Mouse (Mus musculus): ENCODE results near the gene Olfr618. TPM values are rescaled to one million over a fixed set of nuclear protein-coding genes. Genes with fewer than 3 reads are reported as not detected.
"Not testable (repeated sequence)": the region's sequence is repeated elsewhere in the genome, so short reads cannot be mapped to it uniquely, and the experiment has no call there.

The Olfr618 gene
- not detected in 2 replicates for polyA plus RNA-seq (2014; fragmentation: Nextera tagmentation; extraction: Ambion mirVana)

DNA sequence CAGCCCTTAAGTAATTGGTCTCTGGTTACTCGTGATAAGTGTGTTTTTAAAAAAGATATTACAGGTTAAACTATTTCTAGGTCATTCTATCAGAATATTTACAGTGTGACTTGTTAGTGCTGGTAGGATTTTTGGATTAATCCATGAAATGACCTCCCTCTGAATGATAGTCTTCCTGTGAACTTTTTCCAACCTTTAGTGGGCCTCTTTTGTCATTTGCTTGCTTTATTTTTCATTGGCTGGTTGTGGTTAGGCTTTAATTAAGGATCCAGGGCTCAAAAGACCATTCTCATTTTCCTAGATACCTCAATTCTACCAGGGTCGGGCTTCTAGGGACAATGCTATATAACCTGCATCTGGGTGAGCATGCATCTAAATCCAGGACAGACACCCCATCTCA, at the start of gene Olfr618:
Olfr618 (plus strand) TSS at position 301 of the 400 bp plus-strand sequence.
- Histone ChIP-seq H3K4me1 (ENCODE audit: control insufficient read depth, insufficient read depth, low read length) (no peaks in the 10 kb centered on the region), H3K9me3 (replicated peaks; ENCODE audit: control insufficient read depth, low read length) (no peaks in the 10 kb centered on the region), H3K4me3 (ENCODE audit: low read depth, low read length) (no peak within 1 kb of the TSS), H3K36me3 (ENCODE audit: control insufficient read depth, insufficient read depth, low read length) (no peaks in the 10 kb centered on the region), H3K9ac (ENCODE audit: low read depth, low read length) (no peak within 1 kb of the TSS), H3K27ac (ENCODE audit: low read depth, low read length) (no peak within 1 kb of the TSS), H3K27me3 (ENCODE audit: control insufficient read depth, insufficient read depth, low read length) (no peaks in the 10 kb centered on the region), H3K4me2 (no peak within 1 kb of the TSS)
- WGBS (ENCODE audit: insufficient replicate concordance) = 58% methylated on average over 2 of the region's 2 CpGs
- ATAC-seq (replicated peaks; ENCODE audit: insufficient number of reproducible peaks, low FRiP score, low TSS enrichment) = no peak

DNA sequence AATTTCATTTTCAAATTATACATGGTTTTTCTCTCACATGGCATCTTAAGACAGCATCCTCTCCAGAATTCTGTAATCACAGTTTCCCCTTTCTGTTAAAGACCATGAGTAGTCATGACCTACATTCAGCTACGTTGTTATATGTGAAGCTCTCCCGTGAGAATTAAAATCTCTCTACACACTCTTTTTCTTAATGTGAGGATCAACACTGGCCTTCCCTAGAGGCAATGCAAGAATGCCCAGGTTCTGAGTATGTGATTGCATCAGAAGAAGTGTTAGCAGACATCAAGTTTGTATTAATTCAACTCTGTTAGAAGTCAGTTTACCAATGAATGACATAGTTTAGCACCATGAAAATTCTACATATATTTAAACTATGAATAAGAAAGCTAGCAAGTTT, 47.3 kb upstream of the Olfr618 start, which contains the start of gene Olfr612:
Olfr612 (minus strand) TSS at position 101 of the 400 bp plus-strand sequence.
- not testable (repeated sequence) for H3K4me1 ChIP-seq (ENCODE audit: control insufficient read depth, insufficient read depth, low read length); H3K27me3 ChIP-seq (ENCODE audit: control insufficient read depth, insufficient read depth, low read length); H3K36me3 ChIP-seq (ENCODE audit: control insufficient read depth, insufficient read depth, low read length); ATAC-seq (replicated peaks; ENCODE audit: insufficient number of reproducible peaks, low FRiP score, low TSS enrichment); H3K9ac ChIP-seq (ENCODE audit: low read depth, low read length); H3K9me3 ChIP-seq (replicated peaks; ENCODE audit: control insufficient read depth, low read length); H3K4me3 ChIP-seq (ENCODE audit: low read depth, low read length); H3K4me2 ChIP-seq; H3K27ac ChIP-seq (ENCODE audit: low read depth, low read length)
- WGBS (ENCODE audit: insufficient replicate concordance) = 75% methylated on average over 2 of the region's 2 CpGs

DNA sequence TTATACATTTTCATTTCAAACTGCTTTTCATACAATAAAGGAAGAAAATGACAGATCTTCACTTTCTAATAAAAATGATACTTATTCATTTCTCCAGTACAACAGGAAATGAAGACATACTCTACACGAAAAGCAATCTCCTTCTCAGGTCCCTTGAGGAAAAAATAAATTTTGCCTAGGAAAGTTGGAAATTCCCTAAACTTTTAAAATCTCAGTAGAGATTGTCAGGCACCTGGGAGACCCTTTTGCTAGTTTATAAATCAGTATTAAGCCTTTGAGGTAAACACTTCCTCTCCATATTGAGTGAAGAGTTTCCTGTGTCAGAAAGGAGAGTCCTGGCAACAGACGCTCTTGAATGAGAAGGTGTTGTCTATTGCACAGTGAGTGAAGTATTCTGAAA, 42.1 kb upstream of the Olfr618 start, which contains the start of gene Olfr613:
Olfr613 (plus strand) TSS at position 301 of the 400 bp plus-strand sequence.
- H3K9ac ChIP-seq (ENCODE audit: low read depth, low read length) = no peak within 1 kb of the TSS
- H3K4me2 ChIP-seq = no peak within 1 kb of the TSS
- ATAC-seq (replicated peaks; ENCODE audit: insufficient number of reproducible peaks, low FRiP score, low TSS enrichment) = no peak
- WGBS (ENCODE audit: insufficient replicate concordance) = 75% methylated on average over 2 of the region's 2 CpGs
- H3K4me1 ChIP-seq (ENCODE audit: control insufficient read depth, insufficient read depth, low read length) = no peaks in the 10 kb centered on the region
- no peaks in the 10 kb centered on the region for H3K36me3 ChIP-seq (ENCODE audit: control insufficient read depth, insufficient read depth, low read length)
- no peak within 1 kb of the TSS for H3K27ac ChIP-seq (ENCODE audit: low read depth, low read length)
- H3K9me3 ChIP-seq (replicated peaks; ENCODE audit: control insufficient read depth, low read length) = no peaks in the 10 kb centered on the region; the same call in 1 of the 2 replicates
- no peak within 1 kb of the TSS for H3K4me3 ChIP-seq (ENCODE audit: low read depth, low read length)
- no peaks in the 10 kb centered on the region for H3K27me3 ChIP-seq (ENCODE audit: control insufficient read depth, insufficient read depth, low read length)

DNA sequence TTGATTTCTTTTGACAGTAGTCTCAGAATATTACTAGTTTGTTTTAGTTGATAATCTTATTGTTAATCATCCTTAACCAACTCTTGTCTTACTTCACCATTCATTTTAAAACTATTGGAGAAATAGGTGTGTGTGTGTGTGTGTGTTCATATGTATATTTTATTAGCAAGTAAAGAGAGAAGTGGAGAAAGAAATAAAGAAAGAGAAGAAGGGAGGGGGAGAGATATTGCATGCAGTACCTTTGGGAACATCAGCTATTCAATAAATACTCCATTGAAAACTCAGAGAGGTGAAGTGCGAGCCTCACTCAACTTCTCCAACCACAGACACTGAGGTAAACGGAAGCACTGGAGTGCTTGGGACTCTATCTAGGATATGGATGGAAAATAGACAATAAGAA, 34.1 kb upstream of the Olfr618 start, which contains the start of gene Olfr615:
Olfr615 (plus strand) TSS at position 301 of the 400 bp plus-strand sequence.
- no peaks in the 10 kb centered on the region for H3K4me1 ChIP-seq (ENCODE audit: control insufficient read depth, insufficient read depth, low read length)
- H3K9ac ChIP-seq (ENCODE audit: low read depth, low read length) = no peak within 1 kb of the TSS
- no peak within 1 kb of the TSS for H3K4me2 ChIP-seq
- no peak for ATAC-seq (replicated peaks; ENCODE audit: insufficient number of reproducible peaks, low FRiP score, low TSS enrichment)
- H3K9me3 ChIP-seq (replicated peaks; ENCODE audit: control insufficient read depth, low read length) = no peaks in the 10 kb centered on the region
- H3K27me3 ChIP-seq (ENCODE audit: control insufficient read depth, insufficient read depth, low read length) = no peaks in the 10 kb centered on the region
- H3K27ac ChIP-seq (ENCODE audit: low read depth, low read length) = no peak within 1 kb of the TSS
- H3K36me3 ChIP-seq (ENCODE audit: control insufficient read depth, insufficient read depth, low read length) = no peaks in the 10 kb centered on the region
- no peak within 1 kb of the TSS for H3K4me3 ChIP-seq (ENCODE audit: low read depth, low read length)
- 69% methylated on average over 2 of the region's 2 CpGs for WGBS (ENCODE audit: insufficient replicate concordance)

DNA sequence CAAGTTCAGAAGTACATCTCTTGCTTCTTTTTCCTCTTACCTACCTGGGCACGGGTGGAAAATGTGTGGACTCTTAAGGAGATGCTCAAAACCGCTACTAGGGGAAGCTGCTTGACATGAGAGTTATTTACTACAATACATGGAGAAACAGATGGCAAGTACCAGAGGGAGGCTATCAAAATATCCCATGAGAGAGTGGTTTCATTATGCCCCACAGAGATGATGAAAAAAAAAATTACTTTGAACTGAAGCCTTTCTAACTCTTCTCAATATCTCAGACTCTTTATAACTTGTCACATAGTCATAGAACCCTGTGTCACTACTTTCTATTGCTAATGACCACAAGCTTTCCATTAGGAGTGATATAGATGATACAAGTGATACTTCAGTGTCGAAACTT, 20.9 kb upstream of the Olfr618 start, which contains the start of gene Olfr616:
Olfr616 (minus strand) TSS at position 101 of the 400 bp plus-strand sequence.
- ATAC-seq (replicated peaks; ENCODE audit: insufficient number of reproducible peaks, low FRiP score, low TSS enrichment) = no peak
- Histone ChIP-seq H3K4me3 (ENCODE audit: low read depth, low read length) (no peak within 1 kb of the TSS), H3K27ac (ENCODE audit: low read depth, low read length) (no peak within 1 kb of the TSS), H3K9me3 (replicated peaks; ENCODE audit: control insufficient read depth, low read length) (no peaks in the 10 kb centered on the region), H3K4me2 (no peak within 1 kb of the TSS), H3K36me3 (ENCODE audit: control insufficient read depth, insufficient read depth, low read length) (no peaks in the 10 kb centered on the region), H3K4me1 (ENCODE audit: control insufficient read depth, insufficient read depth, low read length) (0 out of 2 replicates have a peak, but pooled peaks cover 2% of the 10 kb centered on the region), H3K27me3 (ENCODE audit: control insufficient read depth, insufficient read depth, low read length) (no peaks in the 10 kb centered on the region), H3K9ac (ENCODE audit: low read depth, low read length) (no peak within 1 kb of the TSS)
- 73% methylated on average over 3 of the region's 3 CpGs for WGBS (ENCODE audit: insufficient replicate concordance)

DNA sequence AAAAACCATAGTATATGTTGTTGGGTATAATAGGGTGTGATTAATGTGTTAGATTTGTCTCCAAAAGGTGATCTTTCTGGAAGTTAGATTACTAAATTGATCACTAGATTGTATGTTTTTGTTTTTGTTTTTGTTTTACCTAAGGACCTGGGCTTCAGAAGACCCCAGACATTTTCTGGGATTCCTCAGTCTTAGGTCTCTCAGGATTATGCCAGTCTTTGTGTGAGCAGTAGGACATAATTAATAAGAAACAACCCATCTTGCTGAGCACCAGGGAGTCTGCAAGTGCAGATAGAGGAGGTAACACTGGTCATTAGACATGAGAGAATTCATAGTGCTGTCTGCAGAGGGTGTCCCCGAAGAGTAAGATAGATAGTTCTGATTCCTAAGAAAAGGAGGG, 17.1 kb upstream of the Olfr618 start, which contains the start of gene Olfr617:
Olfr617 (plus strand) TSS at position 301 of the 400 bp plus-strand sequence.
- H3K36me3 ChIP-seq (ENCODE audit: control insufficient read depth, insufficient read depth, low read length) = no peaks in the 10 kb centered on the region
- H3K9ac ChIP-seq (ENCODE audit: low read depth, low read length) = no peak within 1 kb of the TSS
- H3K27me3 ChIP-seq (ENCODE audit: control insufficient read depth, insufficient read depth, low read length) = no peaks in the 10 kb centered on the region
- WGBS (ENCODE audit: insufficient replicate concordance) = 68% methylated on average over 1 of the region's 1 CpGs
- H3K4me2 ChIP-seq = no peak within 1 kb of the TSS
- no peaks in the 10 kb centered on the region for H3K9me3 ChIP-seq (replicated peaks; ENCODE audit: control insufficient read depth, low read length)
- H3K4me3 ChIP-seq (ENCODE audit: low read depth, low read length) = no peak within 1 kb of the TSS
- no peak for ATAC-seq (replicated peaks; ENCODE audit: insufficient number of reproducible peaks, low FRiP score, low TSS enrichment)
- 0 out of 2 replicates have a peak, but pooled peaks cover 2% of the 10 kb centered on the region for H3K4me1 ChIP-seq (ENCODE audit: control insufficient read depth, insufficient read depth, low read length)
- no peak within 1 kb of the TSS for H3K27ac ChIP-seq (ENCODE audit: low read depth, low read length)

DNA sequence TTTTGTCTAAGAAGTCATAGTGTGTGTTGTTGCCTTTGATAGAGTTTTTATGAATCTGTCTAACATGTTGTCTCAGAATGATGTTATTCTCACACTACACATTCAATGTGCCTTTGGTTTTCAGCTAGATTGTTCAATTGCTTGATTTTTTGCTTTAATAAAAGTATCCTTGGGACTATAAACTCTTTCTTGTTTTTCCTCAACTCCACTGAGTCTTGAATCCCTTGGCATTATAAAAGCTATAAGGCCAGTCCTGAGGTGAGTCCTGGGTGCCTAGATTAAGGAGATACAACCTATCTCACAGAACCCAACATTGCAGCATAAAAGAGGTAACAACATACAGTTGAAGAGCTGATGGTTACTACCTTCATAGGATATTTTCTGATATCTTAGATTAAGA, 10.4 kb downstream of the Olfr618 start, which contains the start of gene Olfr619:
Olfr619 (plus strand) TSS at position 301 of the 400 bp plus-strand sequence.
- Histone ChIP-seq H3K4me1 (ENCODE audit: control insufficient read depth, insufficient read depth, low read length) (no peaks in the 10 kb centered on the region), H3K9ac (ENCODE audit: low read depth, low read length) (no peak within 1 kb of the TSS), H3K4me2 (no peak within 1 kb of the TSS), H3K27ac (ENCODE audit: low read depth, low read length) (no peak within 1 kb of the TSS), H3K36me3 (ENCODE audit: control insufficient read depth, insufficient read depth, low read length) (no peaks in the 10 kb centered on the region), H3K9me3 (replicated peaks; ENCODE audit: control insufficient read depth, low read length) (no peaks in the 10 kb centered on the region), H3K27me3 (ENCODE audit: control insufficient read depth, insufficient read depth, low read length) (no peaks in the 10 kb centered on the region), H3K4me3 (ENCODE audit: low read depth, low read length) (no peak within 1 kb of the TSS)
- no peak for ATAC-seq (replicated peaks; ENCODE audit: insufficient number of reproducible peaks, low FRiP score, low TSS enrichment)

DNA sequence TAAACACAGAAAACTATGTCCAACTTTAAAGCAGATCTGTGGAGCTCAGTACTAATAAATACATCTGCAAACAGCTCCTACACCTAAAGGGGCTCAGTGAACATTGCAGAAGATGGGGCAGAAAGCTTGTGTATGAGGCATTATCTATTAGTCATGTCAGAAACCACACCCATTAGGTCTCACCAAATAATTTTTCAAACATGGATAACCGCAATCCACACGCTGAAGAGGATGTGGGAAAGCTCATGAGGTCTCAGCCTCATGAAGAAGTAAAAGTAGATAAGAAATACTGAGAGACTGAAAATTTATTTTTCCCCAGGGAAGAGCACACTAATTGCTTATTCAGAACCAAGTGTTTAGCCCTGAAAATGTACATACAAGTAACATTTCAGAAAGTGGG, 17.5 kb downstream of the Olfr618 start:
- no peak overlapping the region for H3K27ac ChIP-seq (ENCODE audit: low read depth, low read length)
- no peak for ATAC-seq (replicated peaks; ENCODE audit: insufficient number of reproducible peaks, low FRiP score, low TSS enrichment)
- H3K36me3 ChIP-seq (ENCODE audit: control insufficient read depth, insufficient read depth, low read length) = no peaks in the 10 kb centered on the region
- no peaks in the 10 kb centered on the region for H3K9me3 ChIP-seq (replicated peaks; ENCODE audit: control insufficient read depth, low read length)
- no peak overlapping the region for H3K4me2 ChIP-seq
- no peak overlapping the region for H3K4me3 ChIP-seq (ENCODE audit: low read depth, low read length)
- WGBS (ENCODE audit: insufficient replicate concordance) = 69% methylated on average over 2 of the region's 2 CpGs
- no peaks in the 10 kb centered on the region for H3K4me1 ChIP-seq (ENCODE audit: control insufficient read depth, insufficient read depth, low read length)
- no peaks in the 10 kb centered on the region for H3K27me3 ChIP-seq (ENCODE audit: control insufficient read depth, insufficient read depth, low read length)
- no peak overlapping the region for H3K9ac ChIP-seq (ENCODE audit: low read depth, low read length)

DNA sequence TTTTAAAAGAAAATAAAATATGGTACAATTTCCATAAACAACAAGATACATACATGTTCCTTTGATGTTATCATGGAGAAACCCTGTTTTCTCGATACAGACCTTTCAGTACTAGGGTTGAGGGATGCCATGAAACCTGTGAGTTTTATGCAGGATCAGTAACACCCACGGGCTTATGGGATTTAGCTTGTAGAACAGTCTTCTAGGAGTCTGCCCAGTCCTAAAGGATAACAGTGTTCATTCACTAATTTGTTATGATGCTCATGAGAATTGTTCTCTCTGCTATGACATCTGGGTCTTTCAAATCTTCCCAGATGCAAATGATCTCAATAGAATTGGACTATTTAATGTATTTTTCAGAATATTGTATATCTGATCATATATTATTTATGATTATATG, 22.5 kb downstream of the Olfr618 start, which contains the start of gene Olfr620:
Olfr620 (minus strand) TSS at position 101 of the 400 bp plus-strand sequence.
- no peak within 1 kb of the TSS for H3K27ac ChIP-seq (ENCODE audit: low read depth, low read length)
- H3K36me3 ChIP-seq (ENCODE audit: control insufficient read depth, insufficient read depth, low read length) = no peaks in the 10 kb centered on the region
- H3K4me2 ChIP-seq = no peak within 1 kb of the TSS
- no peak within 1 kb of the TSS for H3K4me3 ChIP-seq (ENCODE audit: low read depth, low read length)
- WGBS (ENCODE audit: insufficient replicate concordance) = 66% methylated on average over 2 of the region's 2 CpGs
- H3K4me1 ChIP-seq (ENCODE audit: control insufficient read depth, insufficient read depth, low read length) = no peaks in the 10 kb centered on the region
- no peak for ATAC-seq (replicated peaks; ENCODE audit: insufficient number of reproducible peaks, low FRiP score, low TSS enrichment)
- no peak within 1 kb of the TSS for H3K9ac ChIP-seq (ENCODE audit: low read depth, low read length)
- H3K27me3 ChIP-seq (ENCODE audit: control insufficient read depth, insufficient read depth, low read length) = no peaks in the 10 kb centered on the region
- no peaks in the 10 kb centered on the region for H3K9me3 ChIP-seq (replicated peaks; ENCODE audit: control insufficient read depth, low read length)

Measured in heart, embryonic 11.5 days (tissue).